Mouse (Mus musculus) left cerebral cortex, adult 2 months (tissue): ENCODE results near the gene Gatm. TPM values are rescaled to one million over a fixed set of nuclear protein-coding genes. Genes with fewer than 3 reads are reported as not detected.

Experiments used
- DNase-seq, 2 experiments: peaks; one replicate each; pipeline ENCODE4 v3.0.0; 2021 to 2022; ENCODE audit warnings: low spot score in 2 of 2, mixed read lengths in 1 of 2; ENCODE audit errors: extremely low spot score in 1 of 2
- H3K27ac ChIP-seq: fragments of 200-600 bp; 2 replicates; pipeline ENCODE4 v1.8.1; 2022
- H3K4me3 ChIP-seq: fragments of 200-600 bp; 2 replicates; pipeline ENCODE4 v1.8.1; 2022
- CTCF ChIP-seq: fragments of 200-600 bp; IDR thresholded peaks from 2 replicates; pipeline ENCODE4 v1.8.1; 2022; ENCODE audit warnings: antibody characterized with exemption, mild to moderate bottlenecking, moderate library complexity
- intact Hi-C: fragments of 180-260 bp; cut with DNase I; formaldehyde crosslinking; loops from one replicate; pipeline ENCODE4 v1.15.1; 2025
- total RNA-seq, 2 experiments: library from RNA; stranded (reverse); gene quantifications; 2 replicates each; pipeline ENCODE4 v1.2.3; 2021

Gene Gatm
- total RNA-seq, 2 experiments from 2014 or later: 51.8 to 52.0 TPM

GRCm38 (mm10) chr2:122631226-122631801 is 20.2 kb upstream of the Gatm start:
- intact Hi-C loops: loop anchor here (10.0 kb wide), 1 partner anchor 123 kb away; no protein-coding TSS in a partner anchor
- no peak for TF ChIP-seq CTCF
- Histone ChIP-seq H3K27ac (peak overlapping the region; percentile 79), H3K4me3 (peak overlapping the region; percentile 99)
- DNase-seq: peak; percentile 17 to 27

DNA sequence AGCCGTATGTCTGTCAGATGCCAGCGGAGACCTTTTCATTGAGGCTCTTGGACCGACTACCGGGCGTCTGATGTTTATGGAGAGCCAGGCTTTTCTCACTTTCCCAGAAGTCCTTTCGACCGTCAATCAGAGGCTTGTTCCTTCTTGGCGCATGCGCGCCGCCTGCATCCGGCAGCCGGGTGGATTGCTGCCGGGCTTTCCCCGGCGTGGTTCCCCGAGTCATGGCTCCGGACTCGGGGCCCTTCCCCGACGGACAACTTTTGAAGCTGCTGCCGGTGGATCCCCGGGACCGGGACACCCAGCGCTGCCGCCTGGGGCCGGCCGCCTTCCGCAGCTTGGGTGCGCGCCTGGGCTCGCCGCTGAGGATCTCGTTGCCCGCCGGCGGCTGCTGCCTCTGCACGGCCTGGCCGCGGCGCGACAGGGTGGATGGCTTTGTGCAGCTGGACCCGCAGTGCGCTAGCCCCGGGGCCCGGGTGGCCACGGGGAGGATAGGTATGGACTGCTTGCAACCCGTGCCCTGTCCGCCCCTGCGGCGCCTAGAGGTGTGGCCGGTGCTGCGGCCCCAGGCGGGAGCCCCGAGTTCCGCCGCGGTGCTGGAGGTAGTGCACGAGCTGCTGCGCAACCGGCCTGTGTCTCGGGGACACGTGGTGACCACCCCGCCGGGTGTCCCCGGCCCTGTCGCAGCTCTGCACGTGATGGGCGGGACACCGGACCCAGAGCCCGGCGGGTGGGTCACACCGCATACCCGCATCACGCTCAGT is 19.5 kb upstream of the Gatm start:
- DNase-seq: peak; percentile 85 to 89
- intact Hi-C loops: loop anchor here (1.0 to 10.0 kb wide), 3 partner anchors 124 to 282 kb away; no protein-coding TSS in a partner anchor
- no peak; the same call in 1 of the 2 replicates for TF ChIP-seq CTCF
- Histone ChIP-seq H3K27ac (peak overlapping the region; percentile 79), H3K4me3 (peak overlapping the region; percentile 99)

- no peak for TF ChIP-seq CTCF
- DNase-seq: no peak
- Histone ChIP-seq H3K4me3 (peak overlapping the region; percentile 99), H3K27ac (peak overlapping the region; percentile 79)
- intact Hi-C loops: loop anchor here (1.0 to 10.0 kb wide), 6 partner anchors 61 to 435 kb away; no protein-coding TSS in a partner anchor
Observed at GRCm38 (mm10) chr2:122629871-122630270, 18.8 kb upstream of the Gatm start.

- TF ChIP-seq CTCF: peak; percentile 80
- H3K27ac ChIP-seq: no peak overlapping the region
- DNase-seq: peak; percentile 79
- 0 out of 2 replicates have a peak overlapping the region, but pooled peaks have one; percentile 4 for H3K4me3 ChIP-seq
- intact Hi-C loops: loop anchor here (1.0 to 10.0 kb wide), 3 partner anchors 60 to 434 kb away; no protein-coding TSS in a partner anchor
Observed at GRCm38 (mm10) chr2:122628976-122629375, 17.9 kb upstream of the Gatm start.

DNA sequence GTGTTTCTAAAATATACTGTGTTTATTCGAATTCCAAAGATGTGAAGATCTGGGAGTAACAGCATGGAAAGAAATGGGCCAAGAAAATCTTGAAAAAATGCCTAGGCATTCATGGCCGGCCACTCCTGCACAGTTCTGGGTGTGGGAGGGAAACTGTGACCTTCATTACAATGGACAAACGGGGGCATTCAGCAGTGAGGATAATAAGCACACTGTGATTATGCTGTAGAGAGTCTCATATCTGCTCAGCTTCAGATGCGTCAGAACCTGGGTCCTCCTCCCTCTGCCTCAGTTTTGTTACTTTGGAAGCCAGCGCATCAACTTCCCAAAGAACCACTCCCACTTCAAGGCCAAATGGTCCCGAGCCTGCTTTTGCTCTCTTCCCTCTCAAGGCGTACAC is 14.8 kb upstream of the Gatm start:
- H3K4me3 ChIP-seq: no peak overlapping the region
- DNase-seq: no peak
- TF ChIP-seq CTCF: no peak
- intact Hi-C loops: loop anchor here (10.0 kb wide), 2 partner anchors 161 to 431 kb away; no protein-coding TSS in a partner anchor
- H3K27ac ChIP-seq: no peak overlapping the region; the same call in 1 of the 2 replicates

GRCm38 (mm10) chr2:122621337-122622110 is 10.4 kb upstream of the Gatm start:
- DNase-seq: no peak
- no peak; the same call in 1 of the 2 replicates for TF ChIP-seq CTCF
- Histone ChIP-seq H3K4me3 (no peak overlapping the region), H3K27ac (no peak overlapping the region)
- intact Hi-C loops: loop anchor here (10.0 kb wide), 2 partner anchors 157 to 427 kb away; no protein-coding TSS in a partner anchor

GRCm38 (mm10) chr2:122618719-122619118 is 7.6 kb upstream of the Gatm start:
- peak overlapping the region; percentile 24; the same call in 1 of the 2 replicates for H3K27ac ChIP-seq
- intact Hi-C loops: loop anchor here (5.0 kb wide), 1 partner anchor 46 kb away; no protein-coding TSS in a partner anchor
- H3K4me3 ChIP-seq: no peak overlapping the region
- TF ChIP-seq CTCF: no peak
- DNase-seq: no peak

DNA sequence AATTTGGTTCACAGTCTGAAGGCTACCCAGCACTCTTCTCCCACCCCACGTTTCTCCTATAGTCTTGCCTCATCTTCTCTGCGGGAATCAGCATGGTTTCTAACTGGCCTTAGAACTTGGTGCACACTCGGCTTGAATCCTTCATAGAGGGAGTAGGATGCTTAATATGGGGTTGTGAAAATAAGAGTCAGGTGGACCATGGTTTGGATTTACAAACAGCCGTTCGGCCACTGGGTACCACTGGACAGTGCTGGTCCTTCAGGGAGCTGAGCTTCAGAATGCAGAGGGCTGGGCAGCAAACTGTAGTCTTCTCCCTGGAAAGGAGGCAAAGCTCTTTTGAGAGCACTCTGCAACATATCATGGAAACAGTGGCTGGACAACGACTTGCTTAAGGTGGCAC is 6.7 kb upstream of the Gatm start:
- peak overlapping the region; percentile 71 for H3K27ac ChIP-seq
- intact Hi-C loops: loop anchor here (5.0 kb wide), 1 partner anchor 45 kb away; no protein-coding TSS in a partner anchor
- H3K4me3 ChIP-seq: no peak overlapping the region
- no peak for TF ChIP-seq CTCF
- DNase-seq: no peak

DNA sequence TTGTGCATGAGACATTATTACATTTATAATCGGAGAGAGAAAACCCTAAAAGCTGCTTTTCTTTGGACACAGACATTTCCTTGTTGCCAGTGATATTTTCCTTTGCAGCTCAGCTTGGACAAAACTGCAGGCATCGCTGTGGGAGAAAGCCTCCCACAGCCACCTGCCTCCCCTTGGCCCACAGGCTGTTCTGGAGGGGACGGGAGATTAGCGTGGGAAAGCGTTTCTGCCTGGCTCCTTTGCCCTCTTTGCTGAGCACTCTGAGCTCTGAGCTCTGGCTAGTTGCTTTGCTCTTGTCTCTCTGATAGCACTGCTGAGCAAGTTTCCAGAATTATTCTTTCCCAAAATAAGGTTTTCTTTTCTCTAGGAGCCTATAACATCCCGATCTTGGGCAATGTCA is 5.1 kb upstream of the Gatm start:
- peak overlapping the region; percentile 71 for H3K27ac ChIP-seq
- TF ChIP-seq CTCF: no peak
- H3K4me3 ChIP-seq: no peak overlapping the region
- intact Hi-C loops: loop anchor here (5.0 kb wide), 1 partner anchor 44 kb away; no protein-coding TSS in a partner anchor
- DNase-seq: peak in 1 of 2 experiments; percentile 31

DNA sequence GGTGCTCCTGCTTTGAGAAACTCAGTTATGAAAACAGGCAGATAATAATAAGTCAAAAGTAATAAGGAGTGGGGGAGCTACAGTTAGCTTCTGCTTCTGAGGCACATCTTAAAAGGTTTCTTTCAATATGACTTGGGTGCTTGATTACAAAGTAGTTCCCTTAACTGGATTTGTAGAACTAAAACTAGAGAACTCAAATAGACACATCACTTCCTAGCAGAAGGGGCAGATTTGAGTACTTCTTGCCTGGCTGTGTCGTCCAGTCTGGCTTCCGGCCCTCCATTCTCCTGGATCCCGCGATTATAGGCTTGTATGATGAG is 511 bp upstream of the Gatm start:
- no peak for DNase-seq
- intact Hi-C loops: loop anchor here (5.0 kb wide), 1 partner anchor 234 kb away; no protein-coding TSS in a partner anchor
- TF ChIP-seq CTCF: no peak
- Histone ChIP-seq H3K27ac (peak overlapping the region; percentile 77), H3K4me3 (peak overlapping the region; percentile 90)

- intact Hi-C loops: no loop called here
- Histone ChIP-seq H3K4me3 (peak overlapping the region; percentile 9; the same call in 1 of the 2 replicates), H3K27ac (peak overlapping the region; percentile 48; the same call in 1 of the 2 replicates)
- TF ChIP-seq CTCF: no peak
- no peak for DNase-seq
Observed at GRCm38 (mm10) chr2:122608820-122609219, 2.3 kb downstream of the Gatm start.
